Mouse (Mus musculus): ENCODE measurements around the gene Eln. TPM values are rescaled to one million over a fixed set of nuclear protein-coding genes. Genes with fewer than 3 reads are reported as not detected.

The Eln gene
- 152 and 188 TPM in 2 replicates for polyA plus RNA-seq (2014; fragmentation: Nextera tagmentation; extraction: Ambion mirVana)

GRCm38 (mm10) chr5:134746890-134747511 is at the start of gene Eln:
Gene Eln (minus strand): TSS chr5:134747323.
- H3K4me3 ChIP-seq (ENCODE audit: low read depth, low read length) = peak within 1 kb of the TSS; percentile 57
- H3K27ac ChIP-seq (replicated peaks; ENCODE audit: low read depth, low read length) = peak within 1 kb of the TSS; percentile 86
- DNase-seq (ENCODE audit: low spot score) (peak; percentile 84), ATAC-seq (ENCODE audit: low read depth) (peak; percentile 74)
- WGBS = 6% methylated on average over 7 of the region's 28 CpGs
- no peaks in the 10 kb centered on the region for H3K9me3 ChIP-seq (ENCODE audit: control insufficient read depth, low read length)
- no peaks in the 10 kb centered on the region for H3K27me3 ChIP-seq (replicated peaks; ENCODE audit: control insufficient read depth, insufficient read depth, low read length)
- peak within 1 kb of the TSS; percentile 90 for H3K4me2 ChIP-seq (ENCODE audit: low read depth, low read length)
- no peaks in the 10 kb centered on the region for H3K36me3 ChIP-seq (ENCODE audit: control insufficient read depth, insufficient read depth, low read length)
- H3K4me1 ChIP-seq (ENCODE audit: control insufficient read depth, insufficient read depth, low read length) = peaks cover 61% of the 10 kb centered on the region
- peak within 1 kb of the TSS; percentile 85 for H3K9ac ChIP-seq (ENCODE audit: low read depth, low read length)

- H3K4me1 ChIP-seq (ENCODE audit: control insufficient read depth, insufficient read depth, low read length) = peaks cover 8% of the 10 kb centered on the region
- H3K27ac ChIP-seq (replicated peaks; ENCODE audit: low read depth, low read length) = no peak overlapping the region
- H3K9ac ChIP-seq (ENCODE audit: low read depth, low read length) = no peak overlapping the region
- WGBS = 69% methylated on average over 15 of the region's 15 CpGs
- DNase-seq (ENCODE audit: low spot score) = no peak
- peaks cover 10% of the 10 kb centered on the region; the same call in 1 of the 2 replicates for H3K9me3 ChIP-seq (ENCODE audit: control insufficient read depth, low read length)
- no peaks in the 10 kb centered on the region for H3K36me3 ChIP-seq (ENCODE audit: control insufficient read depth, insufficient read depth, low read length)
- no peaks in the 10 kb centered on the region for H3K27me3 ChIP-seq (replicated peaks; ENCODE audit: control insufficient read depth, insufficient read depth, low read length)
- H3K4me2 ChIP-seq (ENCODE audit: low read depth, low read length) = no peak overlapping the region
- no peak overlapping the region for H3K4me3 ChIP-seq (ENCODE audit: low read depth, low read length)
- no peak for ATAC-seq (ENCODE audit: low read depth)
These were observed 43.2 kb upstream of the Eln start for GRCm38 (mm10) chr5:134790080-134790995.

- Histone ChIP-seq H3K9ac (ENCODE audit: low read depth, low read length) (no peak overlapping the region), H3K27ac (replicated peaks; ENCODE audit: low read depth, low read length) (no peak overlapping the region), H3K4me1 (ENCODE audit: control insufficient read depth, insufficient read depth, low read length) (peaks cover 8% of the 10 kb centered on the region), H3K4me3 (ENCODE audit: low read depth, low read length) (no peak overlapping the region), H3K9me3 (ENCODE audit: control insufficient read depth, low read length) (peaks cover 10% of the 10 kb centered on the region; the same call in 1 of the 2 replicates), H3K36me3 (ENCODE audit: control insufficient read depth, insufficient read depth, low read length) (no peaks in the 10 kb centered on the region), H3K27me3 (replicated peaks; ENCODE audit: control insufficient read depth, insufficient read depth, low read length) (no peaks in the 10 kb centered on the region), H3K4me2 (ENCODE audit: low read depth, low read length) (no peak overlapping the region)
- ATAC-seq (ENCODE audit: low read depth) (peak; percentile 70; the same call in 1 of the 2 replicates), DNase-seq (ENCODE audit: low spot score) (peak; percentile 83)
- 49% methylated on average over 11 of the region's 12 CpGs for WGBS
These were observed 41.1 kb upstream of the Eln start for GRCm38 (mm10) chr5:134788237-134788636.

- H3K36me3 ChIP-seq (ENCODE audit: control insufficient read depth, insufficient read depth, low read length) = no peaks in the 10 kb centered on the region
- DNase-seq (ENCODE audit: low spot score) (peak; percentile 42), ATAC-seq (ENCODE audit: low read depth) (no peak)
- H3K27ac ChIP-seq (replicated peaks; ENCODE audit: low read depth, low read length) = peak overlapping the region; percentile 58; the same call in 1 of the 2 replicates
- H3K4me1 ChIP-seq (ENCODE audit: control insufficient read depth, insufficient read depth, low read length) = peaks cover 8% of the 10 kb centered on the region
- H3K4me2 ChIP-seq (ENCODE audit: low read depth, low read length) = no peak overlapping the region
- H3K9ac ChIP-seq (ENCODE audit: low read depth, low read length) = peak overlapping the region; percentile 55
- no peaks in the 10 kb centered on the region for H3K27me3 ChIP-seq (replicated peaks; ENCODE audit: control insufficient read depth, insufficient read depth, low read length)
- H3K9me3 ChIP-seq (ENCODE audit: control insufficient read depth, low read length) = no peaks in the 10 kb centered on the region
- H3K4me3 ChIP-seq (ENCODE audit: low read depth, low read length) = no peak overlapping the region
- 58% methylated on average over 25 of the region's 25 CpGs for WGBS
These were observed 38.7 kb upstream of the Eln start for GRCm38 (mm10) chr5:134785691-134786371.

DNA sequence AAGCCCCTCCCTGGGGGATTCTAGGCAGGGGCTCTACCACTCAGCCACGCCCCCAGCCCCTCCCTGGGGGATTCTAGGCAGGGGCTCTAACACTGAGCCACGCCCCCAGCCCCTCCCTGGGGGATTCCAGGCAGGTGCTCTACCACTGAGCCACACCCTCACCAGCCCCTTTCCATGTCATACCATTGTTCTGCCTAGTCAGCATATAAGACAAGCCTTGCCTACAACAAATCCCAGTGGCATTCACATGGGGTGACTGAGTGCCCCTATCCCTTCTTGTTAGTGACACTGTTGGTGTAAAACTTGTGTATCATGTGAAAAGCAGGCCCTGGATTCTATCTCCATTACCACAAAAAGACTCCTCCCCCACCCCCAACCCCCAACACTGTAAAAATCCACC is 36.7 kb upstream of the Eln start:
- H3K4me1 ChIP-seq (ENCODE audit: control insufficient read depth, insufficient read depth, low read length) = peaks cover 8% of the 10 kb centered on the region
- ATAC-seq (ENCODE audit: low read depth) (no peak), DNase-seq (ENCODE audit: low spot score) (no peak)
- no peak overlapping the region for H3K9ac ChIP-seq (ENCODE audit: low read depth, low read length)
- no peaks in the 10 kb centered on the region for H3K36me3 ChIP-seq (ENCODE audit: control insufficient read depth, insufficient read depth, low read length)
- no peaks in the 10 kb centered on the region for H3K27me3 ChIP-seq (replicated peaks; ENCODE audit: control insufficient read depth, insufficient read depth, low read length)
- WGBS = 50% methylated on average over 1 of the region's 2 CpGs
- no peak overlapping the region for H3K27ac ChIP-seq (replicated peaks; ENCODE audit: low read depth, low read length)
- H3K4me2 ChIP-seq (ENCODE audit: low read depth, low read length) = no peak overlapping the region
- no peaks in the 10 kb centered on the region for H3K9me3 ChIP-seq (ENCODE audit: control insufficient read depth, low read length)
- no peak overlapping the region for H3K4me3 ChIP-seq (ENCODE audit: low read depth, low read length)

- no peak overlapping the region for H3K4me3 ChIP-seq (ENCODE audit: low read depth, low read length)
- no peak overlapping the region for H3K27ac ChIP-seq (replicated peaks; ENCODE audit: low read depth, low read length)
- no peaks in the 10 kb centered on the region for H3K9me3 ChIP-seq (ENCODE audit: control insufficient read depth, low read length)
- no peak overlapping the region for H3K9ac ChIP-seq (ENCODE audit: low read depth, low read length)
- H3K4me2 ChIP-seq (ENCODE audit: low read depth, low read length) = no peak overlapping the region
- no peaks in the 10 kb centered on the region for H3K27me3 ChIP-seq (replicated peaks; ENCODE audit: control insufficient read depth, insufficient read depth, low read length)
- ATAC-seq (ENCODE audit: low read depth) (no peak), DNase-seq (ENCODE audit: low spot score) (no peak)
- H3K4me1 ChIP-seq (ENCODE audit: control insufficient read depth, insufficient read depth, low read length) = peaks cover 10% of the 10 kb centered on the region
- H3K36me3 ChIP-seq (ENCODE audit: control insufficient read depth, insufficient read depth, low read length) = no peaks in the 10 kb centered on the region
These were observed 33.8 kb upstream of the Eln start for GRCm38 (mm10) chr5:134780963-134781362.

GRCm38 (mm10) chr5:134780146-134780545 is 33.0 kb upstream of the Eln start:
- H3K27ac ChIP-seq (replicated peaks; ENCODE audit: low read depth, low read length) = no peak overlapping the region
- 64% methylated on average over 2 of the region's 2 CpGs for WGBS
- H3K9me3 ChIP-seq (ENCODE audit: control insufficient read depth, low read length) = no peaks in the 10 kb centered on the region

DNA sequence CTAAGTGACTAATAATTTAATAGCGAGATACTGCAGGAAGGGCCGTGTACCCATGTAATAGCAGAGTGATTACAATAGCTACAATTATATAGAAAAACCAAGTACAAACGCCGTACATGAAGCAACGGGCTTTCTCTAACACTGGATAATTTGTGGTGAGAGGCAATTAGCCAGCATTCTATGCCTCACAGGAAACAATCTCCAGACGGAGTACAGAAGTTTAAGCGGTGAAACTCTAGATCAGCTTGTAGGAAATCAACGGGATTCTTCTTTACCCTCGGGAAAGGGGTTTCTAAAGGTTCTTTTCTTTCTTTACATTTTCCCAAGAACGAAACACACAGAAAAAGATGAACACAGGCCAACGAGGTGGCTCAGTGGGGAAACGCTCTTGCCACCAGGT is 29.4 kb upstream of the Eln start:
- Histone ChIP-seq H3K27me3 (replicated peaks; ENCODE audit: control insufficient read depth, insufficient read depth, low read length) (no peaks in the 10 kb centered on the region), H3K4me1 (ENCODE audit: control insufficient read depth, insufficient read depth, low read length) (peaks cover 7% of the 10 kb centered on the region), H3K36me3 (ENCODE audit: control insufficient read depth, insufficient read depth, low read length) (no peaks in the 10 kb centered on the region), H3K9me3 (ENCODE audit: control insufficient read depth, low read length) (no peaks in the 10 kb centered on the region), H3K4me3 (ENCODE audit: low read depth, low read length) (no peak overlapping the region), H3K27ac (replicated peaks; ENCODE audit: low read depth, low read length) (peak overlapping the region; percentile 39; the same call in 1 of the 2 replicates), H3K9ac (ENCODE audit: low read depth, low read length) (no peak overlapping the region), H3K4me2 (ENCODE audit: low read depth, low read length) (no peak overlapping the region)
- ATAC-seq (ENCODE audit: low read depth) = peak; percentile 38; the same call in 1 of the 2 replicates
- peak; percentile 90 for DNase-seq (ENCODE audit: low spot score)
- WGBS = 33% methylated on average over 12 of the region's 12 CpGs

More at GRCm38 (mm10) chr5:134780146-134780545, 33.0 kb upstream of the Eln start:
- Histone ChIP-seq H3K27me3 (replicated peaks; ENCODE audit: control insufficient read depth, insufficient read depth, low read length) (no peaks in the 10 kb centered on the region), H3K4me3 (ENCODE audit: low read depth, low read length) (no peak overlapping the region), H3K4me1 (ENCODE audit: control insufficient read depth, insufficient read depth, low read length) (peaks cover 4% of the 10 kb centered on the region), H3K9ac (ENCODE audit: low read depth, low read length) (no peak overlapping the region), H3K4me2 (ENCODE audit: low read depth, low read length) (no peak overlapping the region), H3K36me3 (ENCODE audit: control insufficient read depth, insufficient read depth, low read length) (no peaks in the 10 kb centered on the region)
- ATAC-seq (ENCODE audit: low read depth) (no peak), DNase-seq (ENCODE audit: low spot score) (no peak)
